In the genomic region with DNA sequence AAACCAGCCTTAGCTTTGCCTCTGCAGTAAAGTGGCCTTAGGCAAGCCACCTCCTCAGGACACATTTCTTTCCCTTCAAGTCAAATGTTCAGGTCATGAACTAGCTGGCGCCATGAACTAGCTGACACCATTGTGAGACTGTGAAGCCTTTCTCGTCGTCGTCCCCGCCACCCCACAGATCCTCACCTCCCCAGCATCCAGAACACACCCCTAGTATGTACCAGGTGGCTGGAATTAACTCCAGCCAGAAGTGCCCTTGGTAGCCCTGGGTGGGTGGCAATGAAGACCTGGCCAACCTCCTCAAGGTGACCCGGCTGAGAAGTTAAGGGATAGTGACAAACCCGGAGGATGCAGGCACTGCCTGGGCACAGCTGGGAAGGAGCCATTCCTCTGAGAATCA, we compare ENCODE assay signal across 8 mouse cellular contexts. TPM values are rescaled to one million over a fixed set of nuclear protein-coding genes. Genes with fewer than 3 reads are reported as not detected.
A peak's percentile ranks its signal among the peaks of the same experiment; 100 is the strongest.
DNase-seq lines count a peak whose midpoint lies in the region; ATAC-seq and TF ChIP-seq lines count a peak whose summit lies in the region.
"Had no signal": no experiment of that assay in that cellular context is flagged by ENCODE, and none has a peak within 500 bp of the region (broad histone marks: within the 10 kb centered on the region; RNA-seq: fewer than 3 reads in every experiment).

No protein-coding gene starts in this region.

- DNase-seq in hindbrain, embryonic 11.5 days (ENCODE audit: low spot score) = no peak
- DNase-seq in thymus, postnatal 4 days = peak; percentile 26
- DNase-seq in thymus, adult 2 months = no peak
- no peak for DNase-seq in cerebellum, adult 9-11 months
- no peak for DNase-seq in right cerebral cortex, postnatal 14 days

- H3K27ac ChIP-seq in hindbrain, embryonic 11.5 days (ENCODE audit: low read depth, low read length) = no peak overlapping the region
- H3K27ac ChIP-seq in hindbrain, embryonic 16.5 days (ENCODE audit: low read depth, low read length) = no peak overlapping the region
- H3K27ac ChIP-seq in thymus, adult 2 months (ENCODE audit: control insufficient read depth, insufficient read depth, low read length) = no peak overlapping the region
- H3K27ac ChIP-seq in limb, embryonic 12.5 days = peak overlapping the region; percentile 50; the same call in 1 of the 2 replicates
- H3K27ac ChIP-seq: macrophage had no signal

- TF ChIP-seq POLR2A in thymus, adult 2 months (IDR thresholded peaks at IDR 0.05; ENCODE audit: control insufficient read depth, extremely low read depth, insufficient read depth, low read length, poor library complexity) = no peak

- ATAC-seq in hindbrain, embryonic 11.5 days (ENCODE audit: low FRiP score) = peak; percentile 23; the same call in 1 of the 2 replicates
- ATAC-seq in hindbrain, embryonic 16.5 days = no peak
- ATAC-seq in limb, embryonic 12.5 days (ENCODE audit: insufficient number of reproducible peaks, insufficient read depth, low FRiP score, low TSS enrichment, low read depth) = no peak

- no peak overlapping the region for H3K4me3 ChIP-seq in hindbrain, embryonic 11.5 days (ENCODE audit: low read depth, low read length)
- no peak overlapping the region for H3K4me3 ChIP-seq in hindbrain, embryonic 16.5 days (ENCODE audit: low read length)
- H3K4me3 ChIP-seq in thymus, adult 2 months (ENCODE audit: control insufficient read depth, insufficient read depth, low read length) = no peak overlapping the region
- H3K4me3 ChIP-seq in limb, embryonic 12.5 days (replicated peaks) = no peak overlapping the region

- TF ChIP-seq CTCF in thymus, adult 2 months (IDR thresholded peaks at IDR 0.05; ENCODE audit: borderline replicate concordance, control insufficient read depth, extremely low read depth, insufficient read depth, low read length, poor library complexity) = no peak

- H3K9ac ChIP-seq in hindbrain, embryonic 11.5 days (ENCODE audit: low read depth, low read length) = no peak overlapping the region
- H3K9ac ChIP-seq in hindbrain, embryonic 16.5 days (ENCODE audit: low read depth, low read length) = no peak overlapping the region
- no peak overlapping the region for H3K9ac ChIP-seq in limb, embryonic 12.5 days (replicated peaks)

- H3K36me3 ChIP-seq in hindbrain, embryonic 11.5 days (ENCODE audit: control insufficient read depth, insufficient read depth, low read length) = no peaks in the 10 kb centered on the region
- H3K36me3 ChIP-seq in hindbrain, embryonic 16.5 days (ENCODE audit: control insufficient read depth, insufficient read depth, low read length) = no peaks in the 10 kb centered on the region
- H3K36me3 ChIP-seq in thymus, adult 2 months (ENCODE audit: control insufficient read depth, insufficient read depth, low read length) = no peaks in the 10 kb centered on the region
- no peaks in the 10 kb centered on the region for H3K36me3 ChIP-seq in limb, embryonic 12.5 days

- 74% methylated on average over 7 of the region's 7 CpGs for WGBS in hindbrain, embryonic 11.5 days
- 72% methylated on average over 7 of the region's 7 CpGs for WGBS in hindbrain, embryonic 16.5 days
- WGBS in thymus, adult 2 months = 69% methylated on average over 7 of the region's 7 CpGs
- WGBS in limb, embryonic 12.5 days = 61% methylated on average over 7 of the region's 7 CpGs

- no peak overlapping the region for H3K4me2 ChIP-seq in hindbrain, embryonic 11.5 days (replicated peaks; ENCODE audit: low read depth, low read length)
- H3K4me2 ChIP-seq in hindbrain, embryonic 16.5 days (ENCODE audit: low read length) = no peak overlapping the region
- H3K4me2 ChIP-seq in limb, embryonic 12.5 days = peak overlapping the region; percentile 13; the same call in 1 of the 2 replicates

- no peaks in the 10 kb centered on the region; the same call in 1 of the 2 replicates for H3K27me3 ChIP-seq in hindbrain, embryonic 11.5 days (ENCODE audit: control insufficient read depth, insufficient read depth, low read length)
- H3K27me3 ChIP-seq in hindbrain, embryonic 16.5 days (replicated peaks; ENCODE audit: control insufficient read depth, insufficient read depth, low read length) = no peaks in the 10 kb centered on the region
- no peaks in the 10 kb centered on the region for H3K27me3 ChIP-seq in thymus, adult 2 months (ENCODE audit: control insufficient read depth, insufficient read depth, low read length)
- H3K27me3 ChIP-seq in limb, embryonic 12.5 days = peaks cover 7% of the 10 kb centered on the region; the same call in 1 of the 2 replicates

- 0 out of 2 replicates have a peak, but pooled peaks cover 3% of the 10 kb centered on the region for H3K4me1 ChIP-seq in hindbrain, embryonic 11.5 days (replicated peaks; ENCODE audit: control insufficient read depth, insufficient read depth, low read length)
- H3K4me1 ChIP-seq in hindbrain, embryonic 16.5 days (ENCODE audit: control insufficient read depth, insufficient read depth, low read depth, low read length) = peaks cover 3% of the 10 kb centered on the region
- peaks cover 15% of the 10 kb centered on the region; the same call in 1 of the 2 replicates for H3K4me1 ChIP-seq in thymus, adult 2 months (replicated peaks; ENCODE audit: control insufficient read depth, insufficient read depth, low read length)
- H3K4me1 ChIP-seq in limb, embryonic 12.5 days (replicated peaks) = peaks cover 44% of the 10 kb centered on the region

- no peaks in the 10 kb centered on the region for H3K9me3 ChIP-seq in hindbrain, embryonic 11.5 days (ENCODE audit: control insufficient read depth, low read length)
- no peaks in the 10 kb centered on the region for H3K9me3 ChIP-seq in hindbrain, embryonic 16.5 days (ENCODE audit: control insufficient read depth, low read length)
- H3K9me3 ChIP-seq in limb, embryonic 12.5 days = no peaks in the 10 kb centered on the region

RNA-seq across cellular contexts. Expression of gene Irf2bpl, which starts 21.3 kb away (rescaled TPM):
- 16.0 and 21.3 TPM in 2 replicates for polyA plus RNA-seq in hindbrain, embryonic 11.5 days (2014; fragmentation: Nextera tagmentation; extraction: Ambion mirVana)
- polyA plus RNA-seq in hindbrain, embryonic 16.5 days (2015; fragmentation: Nextera tagmentation; extraction: Ambion mirVana) = 49.7 and 56.6 TPM in 2 replicates
- polyA plus RNA-seq in thymus, adult 2 months (2012; rRNA removed) = 38.6 and 46.1 TPM in 2 replicates
- polyA plus RNA-seq in limb, embryonic 12.5 days (2016; fragmentation: Nextera tagmentation; extraction: Ambion mirVana) = 55.7 and 57.2 TPM in 2 replicates

RNA-seq across cellular contexts. Expression of gene Cipc, which starts 41.0 kb away (rescaled TPM):
- 32.2 and 39.5 TPM in 2 replicates for polyA plus RNA-seq in hindbrain, embryonic 11.5 days (2014; fragmentation: Nextera tagmentation; extraction: Ambion mirVana)
- 43.4 and 49.0 TPM in 2 replicates for polyA plus RNA-seq in hindbrain, embryonic 16.5 days (2015; fragmentation: Nextera tagmentation; extraction: Ambion mirVana)
- 43.8 and 56.5 TPM in 2 replicates for polyA plus RNA-seq in thymus, adult 2 months (2012; rRNA removed)
- polyA plus RNA-seq in limb, embryonic 12.5 days (2016; fragmentation: Nextera tagmentation; extraction: Ambion mirVana) = 30.8 and 33.1 TPM in 2 replicates
